Mouse (Mus musculus) lung, postnatal 0 days (tissue): ENCODE results near the gene Endou.

Experiments
- CTCF ChIP-seq: IDR thresholded peaks from 2 replicates; pipeline ENCODE4 v1.5.1; 2016; ENCODE audit warnings: antibody characterized with exemption, mild to moderate bottlenecking
- EP300 ChIP-seq: IDR thresholded peaks from 2 replicates; pipeline ENCODE4 v1.6.1; 2016; ENCODE audit warnings: antibody characterized with exemption, mild to moderate bottlenecking, control low read depth

DNA sequence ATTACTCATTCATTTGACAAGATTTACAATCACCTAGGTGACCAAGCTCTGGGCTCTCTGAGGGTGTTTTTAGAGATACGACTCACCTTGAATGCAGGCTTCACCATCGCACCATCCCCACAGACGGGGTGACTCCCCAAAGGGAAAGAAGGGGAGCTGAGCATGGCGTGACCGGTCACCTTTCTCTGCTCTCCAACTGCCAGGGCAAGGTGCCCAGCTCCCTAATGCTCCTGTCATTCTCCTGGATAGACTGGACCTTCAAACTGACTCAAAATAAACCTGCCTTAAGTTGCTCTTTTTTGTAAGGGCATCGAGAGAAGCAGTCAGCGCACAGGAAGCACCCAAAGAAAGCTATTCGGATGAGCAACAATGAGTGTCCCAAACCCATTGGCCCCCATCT is 39.1 kb upstream of the Endou start:
- TF ChIP-seq CTCF (no peak), EP300 (no peak)
